9 mouse cellular contexts compared by ENCODE assay signal in the genomic region with DNA sequence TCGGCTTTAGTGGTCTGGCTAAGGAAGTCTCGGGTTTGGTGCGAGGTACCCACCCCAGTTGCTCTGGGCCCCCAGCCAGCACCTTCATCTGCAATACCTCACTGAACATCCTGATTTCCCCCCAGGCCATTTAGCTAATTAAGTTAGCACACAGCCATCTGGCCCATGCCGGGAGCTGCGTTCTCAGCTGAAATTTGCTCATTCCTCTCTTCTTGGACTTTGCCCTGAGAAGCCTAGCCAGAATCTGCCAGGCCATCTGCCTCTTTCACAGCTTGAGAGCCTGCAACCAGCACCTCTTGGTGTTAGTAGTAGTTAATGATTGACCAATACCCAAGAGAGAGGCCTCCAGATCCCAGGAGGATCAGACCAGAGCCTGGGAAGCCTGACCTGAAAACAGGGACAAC. TPM values are rescaled to one million over a fixed set of nuclear protein-coding genes. Genes with fewer than 3 reads are reported as not detected.
DNase-seq lines count a peak whose midpoint lies in the region; ATAC-seq and TF ChIP-seq lines count a peak whose summit lies in the region.
"Had no signal": no experiment of that assay in that cellular context is flagged by ENCODE, and none has a peak within 500 bp of the region (broad histone marks: within the 10 kb centered on the region; RNA-seq: fewer than 3 reads in every experiment).

No protein-coding gene starts in this region.

- no peaks in the 10 kb centered on the region for H3K9me3 ChIP-seq in forebrain, embryonic 12.5 days
- H3K9me3 ChIP-seq in forebrain, embryonic 10.5 days: no peaks in the 10 kb centered on the region
- no peaks in the 10 kb centered on the region for H3K9me3 ChIP-seq in forebrain, embryonic 16.5 days (ENCODE audit: control insufficient read depth, low read length)
- H3K9me3 ChIP-seq: embryonic facial prominence, embryonic 15.5 days had no signal

- H3K27me3 ChIP-seq in forebrain, embryonic 12.5 days: no peaks in the 10 kb centered on the region
- H3K27me3 ChIP-seq in forebrain, embryonic 10.5 days (ENCODE audit: poor library complexity, severe bottlenecking): no peaks in the 10 kb centered on the region
- H3K27me3 ChIP-seq in Patski: no peaks in the 10 kb centered on the region
- no peaks in the 10 kb centered on the region for H3K27me3 ChIP-seq in forebrain, embryonic 16.5 days (replicated peaks; ENCODE audit: control insufficient read depth, insufficient read depth, low read length)
- H3K27me3 ChIP-seq: embryonic facial prominence, embryonic 15.5 days had no signal

- in situ Hi-C loops in Patski (cut with MboI; ENCODE audit: low pct_unique_long_range_greater_than_20kb): no loop called here

- ATAC-seq in forebrain, embryonic 12.5 days (ENCODE audit: low FRiP score): no peak
- peak; percentile 42 for ATAC-seq in Patski
- ATAC-seq in forebrain, embryonic 16.5 days: peak; percentile 61

- CTCF ChIA-PET in Patski (lab: Charles Lee): interaction anchor here (2.1 kb wide), 1 partner anchor 9 kb away, joined by 10 read pairs; a partner anchor contains a TSS

- no peak overlapping the region for H3K4me3 ChIP-seq in forebrain, embryonic 12.5 days (replicated peaks)
- H3K4me3 ChIP-seq in forebrain, embryonic 10.5 days: no peak overlapping the region
- no peak overlapping the region for H3K4me3 ChIP-seq in forebrain, embryonic 16.5 days (replicated peaks; ENCODE audit: low read length)
- H3K4me3 ChIP-seq: embryonic facial prominence, embryonic 15.5 days had no signal

- no peak overlapping the region for H3K4me2 ChIP-seq in forebrain, embryonic 12.5 days
- no peak overlapping the region for H3K4me2 ChIP-seq in forebrain, embryonic 16.5 days (ENCODE audit: low read length)
- H3K4me2 ChIP-seq: embryonic facial prominence, embryonic 15.5 days had no signal

- no peak overlapping the region for H3K9ac ChIP-seq in forebrain, embryonic 12.5 days
- no peak overlapping the region for H3K9ac ChIP-seq in forebrain, embryonic 16.5 days (replicated peaks; ENCODE audit: low read depth, low read length)
- H3K9ac ChIP-seq: embryonic facial prominence, embryonic 15.5 days had no signal

- POLR2A ChIA-PET in Patski (lab: Charles Lee): interaction anchor here (0.6 to 1.9 kb wide), 2 partner anchors 9 to 13 kb away, joined by 4 to 15 read pairs; a partner anchor contains a TSS

- H3K4me1 ChIP-seq in forebrain, embryonic 12.5 days: no peaks in the 10 kb centered on the region; the same call in 1 of the 2 replicates
- H3K4me1 ChIP-seq in forebrain, embryonic 10.5 days: no peaks in the 10 kb centered on the region
- H3K4me1 ChIP-seq in forebrain, embryonic 16.5 days (replicated peaks; ENCODE audit: control insufficient read depth, insufficient read depth, low read length): peaks cover 8% of the 10 kb centered on the region
- H3K4me1 ChIP-seq: embryonic facial prominence, embryonic 15.5 days had no signal

- no peak for TF ChIP-seq CTCF in Patski (IDR thresholded peaks at IDR 0.05)

- 76% methylated on average over 5 of the region's 5 CpGs for WGBS in forebrain, embryonic 12.5 days
- 86% methylated on average over 5 of the region's 5 CpGs for WGBS in forebrain, embryonic 10.5 days
- 52% methylated on average over 5 of the region's 5 CpGs for WGBS in forebrain, embryonic 16.5 days

- peaks cover 100% of the 10 kb centered on the region for H3K36me3 ChIP-seq in forebrain, embryonic 12.5 days (replicated peaks)
- H3K36me3 ChIP-seq in forebrain, embryonic 10.5 days (replicated peaks): peaks cover 100% of the 10 kb centered on the region
- H3K36me3 ChIP-seq in forebrain, embryonic 16.5 days (ENCODE audit: control insufficient read depth, insufficient read depth): peaks cover 58% of the 10 kb centered on the region

- H3K27ac ChIP-seq in forebrain, embryonic 12.5 days: 0 out of 2 replicates have a peak overlapping the region, but pooled peaks have one; percentile 31
- H3K27ac ChIP-seq in forebrain, embryonic 10.5 days: no peak overlapping the region
- no peak overlapping the region; the same call in 1 of the 2 replicates for H3K27ac ChIP-seq in forebrain, embryonic 16.5 days (ENCODE audit: low read length)
- H3K27ac ChIP-seq: embryonic facial prominence, embryonic 15.5 days had no signal

- DNase-seq in forebrain, embryonic 10.5 days (ENCODE audit: extremely low spot score, low spot score): no peak
- DNase-seq in Patski (ENCODE audit: low read depth, low spot score): peak; percentile 97
- DNase-seq in kidney, postnatal 4 days: peak; percentile 59 to 77
- no peak for DNase-seq in T-cell, adult 2 months (ENCODE audit: low spot score)
- DNase-seq in urinary bladder, postnatal 25 days (ENCODE audit: low spot score): no peak
- no peak for DNase-seq in spleen, adult 18-20 months

RNA-seq across cellular contexts. Expression of a gene that starts 9.6 kb away (rescaled TPM):
- polyA plus RNA-seq in forebrain, embryonic 12.5 days (2016; fragmentation: Nextera tagmentation; extraction: Ambion mirVana): 320 and 356 TPM in 2 replicates
- 287 and 294 TPM in 2 replicates for polyA plus RNA-seq in forebrain, embryonic 10.5 days (2016; fragmentation: Nextera tagmentation; extraction: Ambion mirVana)
- 162 TPM for polyA plus RNA-seq in Patski (2021)
- 242 and 248 TPM in 2 replicates for polyA plus RNA-seq in forebrain, embryonic 16.5 days (2015; fragmentation: Nextera tagmentation; extraction: Ambion mirVana)

RNA-seq across cellular contexts. Expression of a gene that starts 27.2 kb away (rescaled TPM):
- 2.1 and 2.6 TPM in 2 replicates for polyA plus RNA-seq in forebrain, embryonic 12.5 days (2016; fragmentation: Nextera tagmentation; extraction: Ambion mirVana)
- 1.4 and 1.5 TPM in 2 replicates for polyA plus RNA-seq in forebrain, embryonic 10.5 days (2016; fragmentation: Nextera tagmentation; extraction: Ambion mirVana)
- polyA plus RNA-seq in Patski (2021): 2.2 TPM
- 1.0 and 2.0 TPM in 2 replicates for polyA plus RNA-seq in forebrain, embryonic 16.5 days (2015; fragmentation: Nextera tagmentation; extraction: Ambion mirVana)

RNA-seq across cellular contexts. Expression of a gene that starts 45.6 kb away (rescaled TPM):
- 13.9 and 16.7 TPM in 2 replicates for polyA plus RNA-seq in forebrain, embryonic 12.5 days (2016; fragmentation: Nextera tagmentation; extraction: Ambion mirVana)
- 8.2 and 10.0 TPM in 2 replicates for polyA plus RNA-seq in forebrain, embryonic 10.5 days (2016; fragmentation: Nextera tagmentation; extraction: Ambion mirVana)
- 10.9 TPM for polyA plus RNA-seq in Patski (2021)
- 14.3 and 17.4 TPM in 2 replicates for polyA plus RNA-seq in forebrain, embryonic 16.5 days (2015; fragmentation: Nextera tagmentation; extraction: Ambion mirVana)

RNA-seq across cellular contexts. Expression of a gene that starts 56.5 kb away (rescaled TPM):
- polyA plus RNA-seq in forebrain, embryonic 12.5 days (2016; fragmentation: Nextera tagmentation; extraction: Ambion mirVana): 19.4 and 23.4 TPM in 2 replicates
- 15.3 and 17.5 TPM in 2 replicates for polyA plus RNA-seq in forebrain, embryonic 10.5 days (2016; fragmentation: Nextera tagmentation; extraction: Ambion mirVana)
- polyA plus RNA-seq in Patski (2021): 17.9 TPM
- 22.8 and 29.8 TPM in 2 replicates for polyA plus RNA-seq in forebrain, embryonic 16.5 days (2015; fragmentation: Nextera tagmentation; extraction: Ambion mirVana)

Comparison
In these comparisons a context has a peak if more than half of its experiments do, and no peak if none do; other contexts are left out.
1. DNase-seq: peak in Patski (single experiment) and kidney, postnatal 4 days (2 of 2); none in forebrain, embryonic 10.5 days (single experiment), T-cell, adult 2 months (single experiment), urinary bladder, postnatal 25 days (single experiment) and spleen, adult 18-20 months (0 of 2).